Mouse (Mus musculus) gastrocnemius, postnatal 10 days (tissue): ENCODE data around the gene Six1. TPM values are rescaled to one million over a fixed set of nuclear protein-coding genes. Genes with fewer than 3 reads are reported as not detected.
"Not testable (repeated sequence)": the region's sequence is repeated elsewhere in the genome, so short reads cannot be mapped to it uniquely, and the experiment has no call there.

ENCODE experiments used
- DNase-seq: peaks from one replicate; pipeline ENCODE4 v3.0.0; 2021; ENCODE audit warnings: mixed read lengths
- long read RNA-seq, 2 experiments: library from polyadenylated mRNA; stranded (forward); transcript quantifications; one replicate each; pipeline ENCODE4 v2.0.0; 2021
- total RNA-seq, 2 experiments: library from RNA; stranded (reverse); gene quantifications; 2 replicates each; pipeline ENCODE4 v1.2.3; 2021

The Six1 gene
- 10 to 100 TPM; 38.1 to 44.1 TPM for total RNA-seq
- long read RNA-seq, experiment 1, transcript Six1-201 (2 exons, 3,316 nt): major isoform, 38 of 52 reads
- long read RNA-seq, experiment 1, partial matches to known transcripts: 0 of 52 reads
- long read RNA-seq, experiment 1, other reads (novel, unspliced or antisense): 13 of 52 reads
- long read RNA-seq, experiment 2, transcript Six1-201 (2 exons, 3,316 nt): major isoform, 24 of 34 reads
- long read RNA-seq, experiment 2, transcript Six1-202 (2 exons, 334 nt): minor isoform, 5 of 34 reads
- long read RNA-seq, experiment 2, partial matches to known transcripts: 0 of 34 reads
- long read RNA-seq, experiment 2, other reads (novel, unspliced or antisense): 5 of 34 reads

DNA sequence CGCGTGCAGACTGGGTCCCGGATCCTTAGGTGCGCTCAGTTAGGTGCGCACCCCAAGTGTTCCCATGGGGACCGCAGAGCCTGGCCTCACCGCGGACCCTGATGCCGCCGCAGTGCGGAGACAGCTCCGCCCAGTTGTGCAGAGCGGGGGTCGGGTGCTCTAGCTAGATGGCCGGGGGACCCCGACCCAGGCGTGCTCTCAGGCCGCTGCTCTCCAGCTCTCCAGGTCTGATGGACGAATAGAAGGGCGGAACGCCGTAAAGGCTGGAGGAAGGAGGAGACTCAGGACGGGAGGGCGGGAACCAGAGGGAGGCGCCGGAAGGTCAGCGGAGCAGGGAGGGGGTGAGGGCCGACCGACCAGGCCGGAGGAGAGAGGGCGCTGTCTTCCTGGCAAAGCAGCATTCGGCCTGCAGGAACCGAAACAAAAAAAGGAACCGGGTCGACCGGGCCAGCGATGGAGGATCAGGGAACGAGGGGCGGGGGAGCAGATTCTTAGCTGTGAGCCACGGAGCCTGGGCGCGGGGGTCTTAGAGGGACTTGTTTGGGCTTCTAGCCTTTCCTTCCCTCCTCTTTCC lies at the start of gene Six1:
TSS of gene Six1 (minus strand) at position 220 of the 574 bp plus-strand sequence.
- peak; percentile 87 for DNase-seq

DNA sequence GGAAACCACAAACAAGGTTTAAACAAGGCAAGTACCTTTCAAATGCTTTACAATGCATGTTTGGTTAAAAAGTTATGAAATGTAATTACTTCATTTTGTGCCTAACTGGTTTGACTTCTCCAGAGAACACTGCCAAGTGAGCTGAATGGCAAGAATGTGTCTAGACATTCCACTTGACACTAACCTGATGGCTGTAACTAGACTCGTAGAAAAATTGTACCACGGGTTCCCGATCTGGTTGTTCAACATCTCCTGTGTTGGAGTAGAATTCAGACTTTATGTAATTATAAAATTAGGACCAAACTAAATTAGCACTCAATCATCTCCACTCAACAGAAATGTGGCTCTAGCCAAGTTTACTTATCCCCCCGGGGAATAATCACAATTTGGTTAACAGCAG lies 44.9 kb upstream of the Six1 start:
- DNase-seq: no peak

DNA sequence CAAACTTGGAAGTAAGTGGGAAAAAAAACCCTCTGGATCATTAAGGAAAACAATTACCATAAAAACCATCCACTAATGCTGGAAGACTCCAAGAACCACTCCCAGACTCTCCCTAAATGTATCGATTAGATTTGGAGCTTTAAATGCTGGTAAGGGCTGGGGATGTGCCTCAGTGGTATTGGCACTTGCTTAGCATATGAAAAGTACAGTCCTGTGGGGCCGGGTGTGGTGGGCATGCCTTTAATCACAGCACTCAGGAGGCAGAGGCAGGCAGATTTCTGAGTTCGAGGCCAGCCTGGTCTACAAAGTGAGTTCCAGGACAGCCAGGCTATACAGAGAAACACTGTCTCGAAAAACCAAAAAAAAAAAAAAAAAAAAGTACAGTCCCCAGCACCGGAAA lies 42.5 kb upstream of the Six1 start:
- DNase-seq: not testable (repeated sequence)

DNA sequence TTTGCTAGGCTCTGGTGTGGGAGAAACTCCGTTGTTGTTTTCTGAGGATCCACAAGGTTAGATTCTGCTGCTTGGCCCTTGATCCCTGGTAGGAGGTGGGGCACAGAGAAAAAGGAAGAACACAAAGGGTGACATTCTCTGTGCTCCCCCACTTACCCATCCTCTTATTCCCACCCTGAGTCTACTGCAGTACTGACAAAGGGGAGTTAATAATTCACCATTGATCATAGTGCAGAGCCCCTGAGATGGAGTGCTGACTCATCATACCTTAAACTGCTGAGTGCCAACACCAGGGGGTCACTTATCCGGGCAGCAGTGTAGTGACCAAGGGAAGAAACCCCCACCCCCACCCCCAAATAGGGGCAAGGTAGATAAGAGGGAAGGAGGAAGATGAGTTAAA lies 40.9 kb upstream of the Six1 start:
- DNase-seq: no peak

DNA sequence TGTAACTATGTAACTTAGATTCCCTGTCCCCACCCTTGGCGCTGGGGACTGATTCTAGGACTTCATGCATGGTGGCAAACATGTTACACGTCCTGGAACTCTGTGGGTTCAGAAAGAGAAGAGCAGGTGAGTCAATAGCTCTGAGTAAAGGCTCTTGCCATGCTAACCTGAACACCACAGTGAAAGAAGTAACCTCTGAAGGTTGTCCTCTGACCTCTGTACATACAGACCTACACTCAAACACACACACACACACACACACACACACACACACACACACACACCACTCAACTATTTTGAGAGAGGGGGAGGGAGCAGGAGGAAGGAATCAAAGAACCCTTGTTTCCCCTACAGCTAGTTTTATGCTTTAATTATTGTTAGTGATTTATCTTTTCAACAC lies 40.5 kb upstream of the Six1 start:
- DNase-seq: no peak

DNA sequence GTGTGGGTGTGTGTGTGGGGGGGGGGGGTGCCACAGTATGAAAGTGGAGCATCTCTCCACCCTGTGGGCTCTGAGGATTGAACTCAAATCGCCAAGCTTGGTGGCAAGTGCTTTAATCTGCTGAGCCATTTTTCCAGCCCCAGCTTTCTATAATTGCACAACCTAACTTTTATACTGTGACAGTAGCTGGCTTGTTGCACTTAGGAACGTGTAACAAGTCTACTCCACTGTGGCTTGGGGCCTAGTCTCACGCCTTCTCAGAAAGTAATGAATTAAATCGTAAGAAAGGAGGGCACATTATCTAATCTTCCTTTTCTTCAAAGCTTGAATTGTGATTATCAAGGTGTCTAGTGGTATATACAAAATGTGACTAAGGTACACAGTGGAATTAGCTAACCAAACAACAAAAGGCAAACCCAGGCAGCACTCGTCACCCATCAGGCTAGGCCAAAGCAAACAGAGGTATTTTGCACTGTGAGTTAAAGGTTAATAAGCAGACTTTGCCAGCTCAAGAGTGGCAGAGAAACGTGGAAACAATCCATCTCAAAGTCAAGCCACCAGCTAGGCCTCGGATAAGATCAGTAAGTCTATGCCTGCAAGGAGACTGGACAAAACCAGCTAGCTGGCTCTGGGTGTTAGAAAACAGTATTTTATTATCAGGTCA lies 37.1 kb upstream of the Six1 start:
- DNase-seq: no peak

DNA sequence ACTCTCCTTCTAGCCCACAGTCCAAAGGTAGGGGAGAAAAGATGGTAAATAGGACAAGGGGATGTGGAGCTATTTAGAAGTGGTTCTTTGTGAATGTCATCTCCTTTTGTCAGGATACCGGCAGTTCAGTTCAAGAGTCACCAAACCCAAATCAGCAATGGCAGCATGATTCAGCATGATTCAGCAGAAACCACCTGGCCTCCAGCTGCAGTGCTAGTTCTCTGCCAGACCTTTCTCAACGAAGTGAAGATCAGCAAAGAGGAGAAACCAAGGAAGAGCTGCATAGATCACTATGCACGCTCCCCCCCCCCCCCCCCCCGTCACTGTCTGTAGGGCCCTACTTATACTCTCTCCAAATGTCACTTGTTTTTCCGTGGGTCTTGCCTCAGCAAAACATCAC lies 35.2 kb upstream of the Six1 start:
- no peak for DNase-seq

DNA sequence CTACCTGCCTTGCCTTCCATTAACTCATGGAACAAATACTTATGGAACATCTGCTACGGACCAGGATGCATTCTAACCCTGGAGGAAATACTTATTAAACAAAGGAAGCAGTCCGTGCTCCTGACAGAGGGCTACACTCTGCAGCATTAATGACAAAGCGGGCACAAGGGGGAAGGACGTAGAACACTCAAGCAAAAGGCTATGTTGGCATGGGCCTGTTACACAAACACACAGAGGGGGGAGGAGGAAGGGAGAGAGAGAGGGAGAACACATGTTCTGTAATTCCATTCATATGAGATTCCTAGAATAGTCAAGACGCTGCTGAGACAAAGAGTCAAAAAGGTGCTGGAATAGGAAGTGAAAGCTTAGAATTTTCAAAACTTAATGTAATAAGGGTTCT lies 34.8 kb upstream of the Six1 start:
- no peak for DNase-seq

DNA sequence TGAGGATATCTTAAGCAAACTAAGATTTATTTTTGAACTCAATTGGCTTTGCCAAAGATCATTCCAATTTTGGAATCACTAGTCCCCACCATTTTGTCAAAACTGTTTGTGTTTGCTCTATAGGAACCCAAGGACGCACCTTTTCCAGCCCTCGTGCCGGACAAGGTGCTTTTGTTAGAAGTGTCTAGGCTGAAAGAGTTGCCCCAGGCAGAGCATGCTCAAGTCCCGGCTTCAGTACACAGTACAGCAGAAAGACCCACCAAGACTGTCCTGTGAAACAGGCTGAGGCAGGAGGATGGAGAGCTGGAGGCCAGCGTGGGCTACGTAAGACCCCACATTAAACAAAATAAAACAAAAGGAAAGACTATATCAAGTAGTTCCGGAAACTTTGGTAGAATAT lies 33.4 kb upstream of the Six1 start:
- DNase-seq: no peak

DNA sequence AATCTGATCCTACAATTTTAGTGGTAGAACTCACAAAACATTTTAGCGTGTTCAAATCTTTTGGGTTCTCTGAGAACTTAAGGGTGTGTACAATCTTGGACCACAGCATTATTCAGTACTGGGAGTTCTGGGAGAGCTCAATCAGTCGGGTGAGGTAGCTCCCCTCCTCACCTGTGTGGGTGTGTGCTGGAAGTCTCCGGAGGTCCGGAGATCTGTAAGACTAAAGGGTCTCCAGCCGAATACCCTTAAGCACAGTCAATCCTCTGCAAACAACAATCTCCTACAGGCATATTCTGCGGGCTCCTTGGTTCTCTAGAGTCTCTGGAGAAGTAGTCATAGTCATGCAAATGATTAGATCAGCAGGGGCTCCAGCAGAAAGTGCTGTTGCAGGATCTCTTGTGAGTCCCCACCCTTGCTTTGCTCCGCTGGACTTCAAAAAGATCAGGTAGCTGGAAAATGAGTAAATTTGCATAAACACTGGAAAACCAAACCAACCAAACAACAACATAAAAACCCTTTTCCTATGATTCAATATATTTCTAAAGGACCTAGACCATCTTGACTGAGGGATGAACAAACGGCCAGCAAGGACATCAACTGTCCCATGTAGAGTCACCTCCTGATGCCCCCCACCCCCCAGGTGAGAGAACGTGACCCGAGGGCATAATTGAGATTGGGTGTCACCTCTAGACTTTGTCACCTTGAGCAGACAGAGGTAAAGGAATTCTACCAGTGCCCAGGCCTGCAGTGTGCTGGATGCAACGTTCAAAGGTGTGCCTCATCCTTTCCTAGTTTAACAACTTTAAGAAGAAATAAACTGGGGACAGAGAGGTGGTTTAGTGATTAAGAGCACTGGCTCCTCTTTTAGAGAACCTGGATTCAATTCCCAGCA lies 32.3 kb upstream of the Six1 start:
- DNase-seq: no peak

DNA sequence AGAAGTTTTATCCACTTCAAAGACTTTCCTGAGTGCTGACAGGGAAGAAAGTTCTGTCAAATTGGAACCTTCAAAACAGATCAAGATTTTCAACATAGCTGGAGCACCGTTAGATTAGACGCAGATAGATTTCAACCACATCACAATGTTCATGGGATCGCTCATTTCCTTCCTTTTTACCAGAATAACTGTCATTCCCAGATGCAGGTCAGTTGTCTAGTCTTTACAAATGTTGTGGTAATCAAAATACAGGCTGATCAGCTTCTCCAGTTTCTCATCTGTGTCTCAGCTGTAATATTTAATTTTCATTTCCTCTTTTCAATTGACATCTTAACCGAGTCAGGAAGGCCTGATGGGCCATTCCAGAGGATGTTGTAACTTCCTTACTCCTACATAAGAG lies 30.1 kb upstream of the Six1 start:
- no peak for DNase-seq

DNA sequence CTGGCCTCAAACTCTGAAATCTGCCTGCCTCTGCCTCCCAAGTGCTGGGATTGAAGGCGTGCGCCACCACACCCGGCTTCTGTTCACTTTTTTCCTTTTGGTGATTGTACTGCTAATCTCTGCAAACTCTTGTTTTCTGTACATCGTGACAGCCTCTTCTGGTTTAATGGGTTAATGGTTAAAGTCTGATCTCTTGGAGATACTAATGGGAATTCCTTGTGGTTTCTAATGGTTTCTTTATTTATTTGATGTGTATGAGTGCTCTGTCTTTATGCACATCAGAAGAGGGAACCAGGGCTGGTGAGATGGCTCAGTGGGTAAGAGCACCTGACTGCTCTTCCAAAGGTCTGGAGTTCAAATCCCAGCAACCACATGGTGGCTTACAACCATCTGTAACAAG lies 28.1 kb upstream of the Six1 start:
- DNase-seq: not testable (repeated sequence)

DNA sequence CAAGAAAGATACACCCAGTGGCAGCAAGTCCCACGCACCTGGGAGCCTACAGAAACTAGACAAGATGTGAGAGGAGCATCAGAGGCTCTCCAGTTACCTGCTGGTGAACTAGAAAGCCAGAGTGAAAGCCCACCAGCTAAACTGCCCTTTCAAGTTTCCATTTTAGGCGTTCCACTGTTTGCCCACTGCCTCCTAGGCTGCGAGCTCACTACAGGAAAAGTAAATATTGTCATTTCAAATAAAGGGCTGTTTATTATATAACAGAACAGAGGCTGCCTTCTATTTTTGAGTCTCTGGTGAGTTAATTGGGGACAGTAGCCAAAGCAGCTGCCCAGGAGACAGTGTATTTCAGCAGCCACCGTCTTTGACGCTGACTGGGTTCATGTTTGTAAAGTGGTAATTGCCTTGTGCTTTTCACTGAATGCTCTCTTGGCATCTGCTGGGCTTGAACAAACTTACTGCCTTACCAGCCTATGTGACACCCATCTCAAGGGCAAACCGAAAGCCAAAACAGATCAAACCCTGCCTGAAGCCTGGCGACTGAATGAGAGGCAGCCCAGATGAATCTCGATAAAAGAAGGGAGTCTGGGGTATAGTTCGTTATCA lies 7.2 kb upstream of the Six1 start:
- DNase-seq: no peak

DNA sequence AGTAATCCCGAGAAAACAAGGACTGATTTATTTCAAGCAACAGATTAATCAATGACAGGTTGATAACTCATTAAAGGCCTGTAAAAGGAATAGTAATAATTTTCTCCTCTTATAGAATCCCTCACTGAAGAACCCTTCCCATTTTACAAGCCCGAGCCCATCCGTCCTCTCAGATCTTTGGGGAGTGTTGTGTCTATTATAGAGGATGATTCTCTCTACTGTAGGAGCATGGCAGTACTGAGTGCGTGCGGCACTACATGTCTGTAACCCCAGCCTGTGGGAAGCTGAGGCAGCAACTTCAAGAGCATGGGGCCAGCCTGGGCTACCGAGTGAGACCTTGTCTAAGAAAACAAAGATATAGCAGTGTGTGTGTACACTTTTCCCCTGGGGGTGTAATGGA lies 3.8 kb upstream of the Six1 start:
- DNase-seq: no peak

DNA sequence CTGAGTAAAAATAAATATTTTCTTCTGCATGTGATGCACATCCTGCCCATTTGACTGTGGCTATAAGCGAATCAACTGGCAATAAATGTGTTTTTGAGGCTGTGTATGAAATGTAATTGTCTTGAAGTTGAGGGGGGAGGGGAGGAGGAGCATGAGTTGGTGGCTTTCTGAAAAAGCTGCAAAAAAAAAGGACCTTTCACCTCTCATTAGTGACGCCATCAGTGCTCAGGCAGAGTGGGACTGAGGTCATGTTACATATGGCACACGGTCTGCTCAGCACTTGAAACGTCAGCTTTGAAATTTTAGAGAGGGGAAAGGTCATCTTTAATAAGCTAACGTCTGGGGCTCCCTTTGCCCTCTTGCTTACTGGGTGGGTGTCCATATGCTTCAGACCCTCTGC lies 1.8 kb upstream of the Six1 start:
- no peak for DNase-seq

DNA sequence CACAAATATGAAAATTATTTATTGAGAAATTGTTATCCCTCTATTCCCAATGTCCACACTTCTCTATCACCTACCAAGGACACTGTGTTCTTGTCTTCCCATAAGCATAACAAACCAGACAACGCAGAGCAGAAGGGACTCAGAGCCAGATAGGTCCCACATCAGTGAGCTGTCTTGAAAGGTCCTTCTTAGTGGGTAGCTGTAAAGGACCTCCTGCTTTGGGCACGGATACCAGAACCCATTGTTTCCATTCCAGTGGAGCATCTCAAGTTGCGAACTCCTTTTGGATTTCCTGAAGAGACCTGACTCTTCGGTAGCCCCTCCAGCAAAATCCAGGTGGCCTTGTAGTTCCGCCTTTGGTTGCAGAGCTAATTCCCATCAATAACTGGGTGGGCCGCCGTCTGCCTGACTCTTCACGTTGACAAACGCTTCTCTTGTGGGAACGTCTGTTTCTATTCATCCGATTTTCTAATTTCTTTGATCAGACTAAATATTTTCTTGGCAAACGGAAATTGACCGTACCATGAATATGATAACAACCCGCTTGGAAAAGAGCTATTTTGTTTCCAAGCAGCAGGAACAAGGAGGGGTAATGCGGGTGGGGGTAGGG lies 994 bp upstream of the Six1 start:
- no peak for DNase-seq

DNA sequence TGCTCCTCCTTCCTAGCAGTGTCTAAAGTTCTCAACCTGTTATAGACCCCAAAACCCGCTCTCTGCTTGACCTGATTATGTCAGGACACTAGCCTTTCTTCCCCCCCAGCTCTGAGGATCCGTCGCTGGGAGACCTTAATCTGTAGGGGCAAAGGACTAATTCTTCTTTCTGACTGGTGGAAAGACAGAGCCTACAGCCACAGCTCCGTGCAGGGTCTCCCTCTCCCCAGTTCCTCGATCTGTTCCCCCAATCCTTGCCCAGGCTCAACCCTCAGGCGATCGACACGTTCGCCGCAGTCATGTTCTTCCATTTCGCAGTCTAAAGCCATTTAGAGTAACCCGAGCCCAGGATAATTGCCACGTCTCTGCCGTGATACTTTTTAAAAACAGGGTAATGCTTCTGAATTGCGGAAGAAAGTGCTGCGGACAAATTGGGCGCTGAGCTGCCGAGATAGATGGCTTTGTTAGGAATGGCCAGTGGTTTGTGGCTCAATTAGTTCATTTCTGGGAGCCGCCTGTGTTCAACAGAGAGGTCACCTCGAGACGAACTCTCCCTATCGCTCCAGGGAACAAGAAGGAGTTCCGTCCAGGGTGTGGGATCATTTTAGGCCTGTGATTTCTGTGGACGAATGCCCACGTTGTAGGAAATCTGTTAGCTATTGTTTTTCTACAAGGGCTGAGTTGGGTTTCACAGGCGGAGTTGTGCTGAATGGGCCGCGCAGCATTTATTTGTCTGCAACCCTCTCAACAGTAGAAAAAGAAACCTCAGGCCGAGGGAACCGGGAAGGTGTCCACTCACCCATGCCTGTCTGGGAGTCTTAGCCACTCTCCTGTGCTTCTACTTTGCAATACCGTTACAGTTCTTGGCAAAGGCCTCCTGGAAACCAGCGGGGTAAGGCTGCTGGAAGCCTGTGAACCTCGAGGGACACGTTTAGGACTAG lies 766 bp downstream of the Six1 start:
- peak; percentile 43 for DNase-seq

DNA sequence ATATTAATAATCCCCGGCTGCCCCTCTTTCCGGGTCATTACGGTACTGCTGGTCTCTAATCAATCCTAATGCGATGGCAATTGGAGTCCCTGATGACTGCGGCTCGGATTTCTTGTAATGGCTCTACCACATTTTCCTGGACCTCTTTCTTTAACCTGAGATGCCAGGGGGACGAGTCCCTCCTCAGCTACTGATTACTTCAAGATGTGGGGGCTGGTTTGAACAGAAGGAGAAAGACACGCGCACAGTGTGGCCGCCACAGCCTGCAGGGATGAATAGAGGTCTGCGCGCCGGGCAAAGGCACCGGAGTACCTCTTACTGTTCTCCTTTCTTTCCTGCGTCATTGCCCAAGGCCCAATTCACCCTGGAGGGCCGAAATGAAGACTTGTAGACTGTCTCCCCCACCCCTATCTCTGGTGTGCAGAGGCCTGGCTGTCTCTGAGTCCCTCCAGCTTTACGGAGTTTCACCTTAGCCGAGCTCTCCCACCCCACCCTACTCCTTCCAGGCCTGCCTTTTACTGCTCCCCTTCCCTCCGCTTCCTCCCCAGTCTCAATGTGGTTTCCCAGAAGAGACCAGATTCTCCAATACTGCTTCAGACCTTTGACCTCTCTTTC lies 1.5 kb downstream of the Six1 start:
- DNase-seq: peak; percentile 25

DNA sequence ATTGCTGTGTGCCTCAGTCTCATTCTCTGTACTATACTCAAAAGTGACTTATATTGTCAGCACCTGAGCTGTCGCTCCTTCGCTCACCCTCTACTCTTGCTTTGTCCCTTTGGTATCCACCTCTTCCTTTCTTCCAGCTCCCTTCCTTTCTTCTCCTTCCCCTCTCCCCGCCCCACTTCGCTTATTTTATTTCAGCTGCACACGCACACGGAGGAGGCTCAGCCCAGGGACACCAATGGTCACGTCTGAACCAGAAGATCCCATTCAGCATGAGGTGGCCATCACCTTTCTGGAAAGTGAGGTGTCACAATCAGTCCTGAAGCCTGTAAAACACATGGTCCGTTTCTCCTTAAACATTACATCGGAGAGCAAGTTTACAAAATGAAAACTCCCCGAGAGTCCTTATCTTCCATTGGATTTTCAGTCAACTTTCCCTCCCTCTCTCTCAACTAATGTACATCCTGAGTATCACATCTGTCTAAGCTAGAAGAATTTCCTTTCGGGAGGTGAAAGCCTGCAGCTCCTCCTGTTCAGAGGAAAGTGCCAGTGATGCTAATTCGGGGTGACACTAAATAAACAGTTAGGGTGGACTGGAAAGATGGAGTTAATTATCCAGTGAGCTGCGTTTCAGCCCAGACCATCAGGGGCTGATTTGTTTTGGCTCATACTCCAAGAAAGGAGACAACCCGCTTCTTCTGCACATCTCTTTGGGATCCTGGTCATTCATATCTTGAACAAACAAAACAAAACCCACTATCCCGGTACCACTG lies 2.7 kb downstream of the Six1 start:
- DNase-seq: no peak
